Mouse (Mus musculus): Measurements from ENCODE around the gene 1700022I11Rik. TPM values are rescaled to one million over a fixed set of nuclear protein-coding genes. Genes with fewer than 3 reads are reported as not detected.

Gene 1700022I11Rik
- total and polyA plus RNA-seq, 3 experiments: 1.1 TPM; not detected in 2

DNA sequence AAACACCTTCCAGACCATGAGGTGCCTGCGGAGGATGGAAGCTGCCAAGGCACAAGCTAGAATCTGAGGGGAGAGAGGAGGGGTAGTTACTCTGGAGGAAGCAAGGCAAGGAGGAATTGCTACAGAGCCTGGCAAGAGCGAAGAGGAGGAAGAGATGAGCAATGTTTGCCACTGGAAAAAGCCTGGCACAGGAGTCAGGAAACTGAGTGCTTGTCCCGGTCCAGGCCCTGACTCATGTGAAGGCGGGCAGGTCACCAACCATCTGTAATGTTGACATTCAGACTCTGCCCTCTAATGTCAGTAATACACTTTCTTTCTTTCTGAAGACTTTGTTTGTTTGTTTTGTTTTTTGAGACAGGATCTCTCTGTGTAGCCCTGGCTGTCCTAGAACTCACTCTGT, 48.8 kb downstream of the 1700022I11Rik start:
- H3K36me3 ChIP-seq (replicated peaks): peaks cover 68% of the 10 kb centered on the region
- TF ChIP-seq CTCF (IDR thresholded peaks at IDR 0.05; ENCODE audit: low read depth, low read length): no peak
- TF ChIP-seq POLR2AphosphoS5 (IDR thresholded peaks at IDR 0.05; ENCODE audit: insufficient replicate concordance, low read depth, low read length): no peak
- no peak for TF ChIP-seq TAL1 (conservative IDR thresholded peaks at IDR 0.05; ENCODE audit: low read depth, low read length)
- TF ChIP-seq GATA2 (IDR thresholded peaks at IDR 0.05; ENCODE audit: borderline replicate concordance, low read depth, low read length): no peak
- no peak for TF ChIP-seq GATA1 (IDR thresholded peaks at IDR 0.05; ENCODE audit: borderline replicate concordance, low read length)

GRCm38 (mm10) chr4:43019176-43019575, 49.8 kb downstream of the 1700022I11Rik start:
- TF ChIP-seq TAL1 (conservative IDR thresholded peaks at IDR 0.05; ENCODE audit: low read depth, low read length): no peak
- no peak for TF ChIP-seq POLR2AphosphoS5 (IDR thresholded peaks at IDR 0.05; ENCODE audit: insufficient replicate concordance, low read depth, low read length)
- peaks cover 44% of the 10 kb centered on the region for H3K4me1 ChIP-seq (ENCODE audit: insufficient read depth, low read depth, low read length)
- peaks cover 78% of the 10 kb centered on the region for H3K36me3 ChIP-seq (replicated peaks)
- peak overlapping the region; percentile 64; the same call in 1 of the 2 replicates for H3K4me3 ChIP-seq (ENCODE audit: low read depth, low read length)
- H3K9me3 ChIP-seq (replicated peaks): no peaks in the 10 kb centered on the region
- no peak for ATAC-seq (ENCODE audit: extremely low read depth, insufficient number of reproducible peaks, low FRiP score, poor library complexity, severe bottlenecking)
- H3K27me3 ChIP-seq (ENCODE audit: insufficient read depth, low read length): peaks cover 2% of the 10 kb centered on the region; the same call in 1 of the 2 replicates
- no peak for DNase-seq (ENCODE audit: low spot score)

More for the DNA sequence above, 48.8 kb downstream of the 1700022I11Rik start:
- no peaks in the 10 kb centered on the region for H3K9me3 ChIP-seq (replicated peaks)
- peaks cover 2% of the 10 kb centered on the region; the same call in 1 of the 2 replicates for H3K27me3 ChIP-seq (ENCODE audit: insufficient read depth, low read length)
- DNase-seq (ENCODE audit: low spot score): no peak
- no peak for ATAC-seq (ENCODE audit: extremely low read depth, insufficient number of reproducible peaks, low FRiP score, poor library complexity, severe bottlenecking)
- peaks cover 34% of the 10 kb centered on the region for H3K4me1 ChIP-seq (ENCODE audit: insufficient read depth, low read depth, low read length)
- H3K4me3 ChIP-seq (ENCODE audit: low read depth, low read length): no peak overlapping the region

DNA sequence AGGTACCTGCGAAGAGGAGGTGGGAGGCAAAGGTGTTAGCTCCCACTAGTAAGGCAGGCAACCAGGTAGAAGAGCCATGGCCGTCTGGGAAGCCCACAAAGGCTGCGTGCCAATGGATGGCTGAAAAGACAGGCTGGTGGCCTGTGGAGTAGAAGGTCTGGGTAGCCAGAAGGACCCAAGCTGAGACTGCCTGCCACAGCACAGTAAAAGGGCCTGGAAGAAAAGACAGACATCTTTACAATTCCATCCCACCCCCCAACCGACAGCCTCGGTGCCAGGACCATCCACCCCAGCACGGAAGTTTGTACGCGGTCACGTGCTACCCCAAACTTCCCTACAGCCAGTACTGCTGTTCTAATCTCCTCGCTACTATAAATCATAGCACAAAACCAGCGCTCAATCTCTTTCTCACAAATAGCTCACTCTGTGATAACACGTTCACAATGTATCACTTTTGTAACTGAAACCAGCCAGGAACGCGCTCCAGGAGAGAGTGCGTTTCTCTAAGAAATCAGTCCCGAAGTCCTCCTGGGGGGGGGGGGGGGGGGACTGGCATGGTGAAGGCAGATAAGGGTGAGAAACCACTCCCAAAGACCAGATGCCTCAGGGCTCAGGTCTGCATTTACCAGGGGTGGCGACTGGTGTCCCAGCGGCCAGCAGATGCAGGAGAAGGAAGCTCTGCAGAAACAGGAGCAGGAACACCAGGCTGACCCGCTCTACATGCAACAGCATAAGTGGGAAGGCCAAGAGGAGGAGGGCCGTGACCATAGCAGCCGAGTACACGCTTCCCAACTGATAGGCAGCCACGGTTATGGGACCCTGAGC, 50.4 kb downstream of the 1700022I11Rik start:
- Histone ChIP-seq H3K9me3 (replicated peaks) (no peaks in the 10 kb centered on the region), H3K36me3 (replicated peaks) (peaks cover 85% of the 10 kb centered on the region), H3K4me1 (ENCODE audit: insufficient read depth, low read depth, low read length) (peaks cover 51% of the 10 kb centered on the region), H3K4me3 (ENCODE audit: low read depth, low read length) (peak overlapping the region; percentile 64; the same call in 1 of the 2 replicates), H3K27me3 (ENCODE audit: insufficient read depth, low read length) (peaks cover 2% of the 10 kb centered on the region; the same call in 1 of the 2 replicates)
- TF ChIP-seq TAL1 (conservative IDR thresholded peaks at IDR 0.05; ENCODE audit: low read depth, low read length): peak; percentile 53; the same call in 1 of the 2 replicates
- no peak for TF ChIP-seq CTCF (IDR thresholded peaks at IDR 0.05; ENCODE audit: low read depth, low read length)
- ATAC-seq (ENCODE audit: extremely low read depth, insufficient number of reproducible peaks, low FRiP score, poor library complexity, severe bottlenecking): peak; percentile 77
- DNase-seq (ENCODE audit: low spot score): peak; percentile 69

GRCm38 (mm10) chr4:43020876-43021275, 51.5 kb downstream of the 1700022I11Rik start:
- no peak for ATAC-seq (ENCODE audit: extremely low read depth, insufficient number of reproducible peaks, low FRiP score, poor library complexity, severe bottlenecking)
- peaks cover 85% of the 10 kb centered on the region for H3K36me3 ChIP-seq (replicated peaks)
- H3K4me3 ChIP-seq (ENCODE audit: low read depth, low read length): peak overlapping the region; percentile 64; the same call in 1 of the 2 replicates

DNA sequence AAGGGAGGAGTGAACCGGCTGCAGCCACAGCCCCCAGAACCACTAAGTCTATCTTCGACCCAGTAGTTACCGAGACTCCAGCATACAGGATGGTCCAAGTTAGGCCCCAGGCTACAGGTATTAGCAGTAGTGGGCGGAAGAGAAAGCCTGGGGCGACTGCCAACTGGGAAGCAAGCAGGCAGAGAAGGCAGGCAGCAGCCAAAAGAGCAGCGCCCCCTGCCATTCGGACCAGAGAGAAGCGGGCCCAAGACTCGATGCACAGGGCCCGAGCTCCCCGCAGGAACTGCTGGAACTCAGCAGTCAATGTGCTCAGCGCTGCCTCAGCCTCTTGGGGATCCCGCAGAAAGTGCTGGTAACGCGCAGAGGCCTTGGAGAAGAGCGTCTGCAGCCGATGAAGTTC, 51.9 kb downstream of the 1700022I11Rik start:
- H3K36me3 ChIP-seq (replicated peaks): peaks cover 87% of the 10 kb centered on the region

More at GRCm38 (mm10) chr4:43020876-43021275, 51.5 kb downstream of the 1700022I11Rik start:
- no peak for DNase-seq (ENCODE audit: low spot score)
- Histone ChIP-seq H3K27me3 (ENCODE audit: insufficient read depth, low read length) (peaks cover 2% of the 10 kb centered on the region; the same call in 1 of the 2 replicates), H3K9me3 (replicated peaks) (no peaks in the 10 kb centered on the region), H3K4me1 (ENCODE audit: insufficient read depth, low read depth, low read length) (peaks cover 60% of the 10 kb centered on the region)
- TF ChIP-seq TAL1 (conservative IDR thresholded peaks at IDR 0.05; ENCODE audit: low read depth, low read length): no peak

DNA sequence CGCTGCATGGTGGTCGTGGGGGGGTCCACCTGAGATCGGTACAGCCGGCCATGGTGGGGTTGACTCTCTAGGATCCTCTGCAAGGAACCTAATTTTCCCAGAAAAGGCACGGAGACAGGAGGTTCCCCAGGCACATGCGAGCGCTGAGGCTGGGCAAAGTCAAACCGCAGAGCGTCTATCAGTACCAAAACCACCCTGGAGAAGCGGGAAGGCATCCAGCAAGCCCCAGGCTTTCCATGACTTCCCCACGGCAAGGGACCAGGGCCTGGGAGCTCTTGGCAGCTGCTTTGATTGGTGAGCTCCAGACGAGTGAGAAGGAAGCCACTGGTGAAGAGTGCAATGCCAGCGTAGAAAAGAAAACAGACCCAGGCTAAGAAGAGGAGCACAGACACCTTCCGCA, 55.3 kb downstream of the 1700022I11Rik start:
- Histone ChIP-seq H3K4me3 (ENCODE audit: low read depth, low read length) (peak overlapping the region; percentile 76), H3K4me1 (ENCODE audit: insufficient read depth, low read depth, low read length) (peaks cover 65% of the 10 kb centered on the region), H3K27me3 (ENCODE audit: insufficient read depth, low read length) (peaks cover 2% of the 10 kb centered on the region; the same call in 1 of the 2 replicates), H3K36me3 (replicated peaks) (peaks cover 89% of the 10 kb centered on the region), H3K9me3 (replicated peaks) (no peaks in the 10 kb centered on the region)
- DNase-seq (ENCODE audit: low spot score): no peak
- no peak for TF ChIP-seq GATA2 (IDR thresholded peaks at IDR 0.05; ENCODE audit: borderline replicate concordance, low read depth, low read length)
- TF ChIP-seq TAL1 (conservative IDR thresholded peaks at IDR 0.05; ENCODE audit: low read depth, low read length): no peak
- no peak for TF ChIP-seq GATA1 (IDR thresholded peaks at IDR 0.05; ENCODE audit: borderline replicate concordance, low read length)
- TF ChIP-seq POLR2AphosphoS5 (IDR thresholded peaks at IDR 0.05; ENCODE audit: insufficient replicate concordance, low read depth, low read length): no peak
- no peak for TF ChIP-seq CTCF (IDR thresholded peaks at IDR 0.05; ENCODE audit: low read depth, low read length)
- ATAC-seq (ENCODE audit: extremely low read depth, insufficient number of reproducible peaks, low FRiP score, poor library complexity, severe bottlenecking): no peak

More for the DNA sequence above, 51.9 kb downstream of the 1700022I11Rik start:
- DNase-seq (ENCODE audit: low spot score): no peak
- Histone ChIP-seq H3K4me3 (ENCODE audit: low read depth, low read length) (no peak overlapping the region), H3K27me3 (ENCODE audit: insufficient read depth, low read length) (peaks cover 2% of the 10 kb centered on the region; the same call in 1 of the 2 replicates), H3K9me3 (replicated peaks) (no peaks in the 10 kb centered on the region), H3K4me1 (ENCODE audit: insufficient read depth, low read depth, low read length) (peaks cover 62% of the 10 kb centered on the region)
- TF ChIP-seq GATA1 (IDR thresholded peaks at IDR 0.05; ENCODE audit: borderline replicate concordance, low read length): no peak
- no peak for TF ChIP-seq POLR2AphosphoS5 (IDR thresholded peaks at IDR 0.05; ENCODE audit: insufficient replicate concordance, low read depth, low read length)
- TF ChIP-seq GATA2 (IDR thresholded peaks at IDR 0.05; ENCODE audit: borderline replicate concordance, low read depth, low read length): no peak
- TF ChIP-seq TAL1 (conservative IDR thresholded peaks at IDR 0.05; ENCODE audit: low read depth, low read length): no peak
- TF ChIP-seq CTCF (IDR thresholded peaks at IDR 0.05; ENCODE audit: low read depth, low read length): no peak
- ATAC-seq (ENCODE audit: extremely low read depth, insufficient number of reproducible peaks, low FRiP score, poor library complexity, severe bottlenecking): no peak
